Mouse (Mus musculus) liver, postnatal 0 days (tissue): Measurements from ENCODE around the gene Rnase2b. TPM values are rescaled to one million over a fixed set of nuclear protein-coding genes. Genes with fewer than 3 reads are reported as not detected.
"Not testable (repeated sequence)": the region's sequence is repeated elsewhere in the genome, so short reads cannot be mapped to it uniquely, and the experiment has no call there.

Experiments used
- ATAC-seq: fragments of 200-750 bp; cut with Nextera tagmentation; 2 replicates; pipeline ENCODE4 v1.8.0; 2017; ENCODE audit warnings: mild to moderate bottlenecking, moderate library complexity
- DNase-seq: peaks from one replicate; pipeline ENCODE4 v3.0.0-alpha.2; 2016
- H3K27ac ChIP-seq: fragments of 300-500 bp; sonication (generic); 2 replicates; pipeline ENCODE4 v1.5.1; 2014; ENCODE audit warnings: antibody characterized with exemption, moderate library complexity, mild to moderate bottlenecking, low read depth
- H3K27me3 ChIP-seq: fragments of 300-500 bp; sonication (generic); 2 replicates; pipeline ENCODE4 v1.6.1; 2014; ENCODE audit warnings: low read length, control low read depth, mixed read lengths; ENCODE audit not compliant: insufficient read depth
- H3K36me3 ChIP-seq: fragments of 300-500 bp; sonication (generic); replicated peaks from 2 replicates; pipeline ENCODE4 v1.6.1; 2014; ENCODE audit warnings: mild to moderate bottlenecking, control low read depth, low read length, moderate library complexity, mixed read lengths; ENCODE audit not compliant: insufficient read depth
- H3K4me1 ChIP-seq: fragments of 300-500 bp; sonication (generic); 2 replicates; pipeline ENCODE4 v1.6.1; 2014; ENCODE audit warnings: antibody characterized with exemption, mild to moderate bottlenecking, control low read depth; ENCODE audit not compliant: insufficient read depth
- H3K4me2 ChIP-seq: fragments of 300-500 bp; sonication (generic); 2 replicates; pipeline ENCODE4 v1.6.1; 2014; ENCODE audit warnings: low read depth, mild to moderate bottlenecking, low read length, moderate library complexity, mixed read lengths
- H3K4me3 ChIP-seq: fragments of 300-500 bp; sonication (generic); 2 replicates; pipeline ENCODE4 v1.5.1; 2014; ENCODE audit warnings: low read depth, low read length
- H3K9ac ChIP-seq: fragments of 300-500 bp; sonication (generic); replicated peaks from 2 replicates; pipeline ENCODE4 v1.6.1; 2014; ENCODE audit warnings: mild to moderate bottlenecking, moderate library complexity
- H3K9me3 ChIP-seq: fragments of 300-500 bp; sonication (generic); 2 replicates; pipeline ENCODE4 v1.6.1; 2016; ENCODE audit warnings: mild to moderate bottlenecking, control low read depth, low read length, mixed read lengths
- CTCF ChIP-seq: sonication (generic); IDR thresholded peaks from 2 replicates; pipeline ENCODE4 v1.5.1; 2016; ENCODE audit warnings: antibody characterized with exemption, low read depth
- EP300 ChIP-seq: IDR thresholded peaks from 2 replicates; pipeline ENCODE4 v1.6.1; 2016; ENCODE audit warnings: antibody characterized with exemption, low read depth, mild to moderate bottlenecking
- WGBS: fragments of 180-500 bp; shearing (Covaris S2); extraction: QIAGEN DNeasy Blood & Tissue Kit; methylation state at CpG from one replicate; pipeline ENCODE4 v1.1.7; 2014; ENCODE audit not compliant: insufficient replicate concordance; 5-methylcytosine and 5-hydroxymethylcytosine counted together
- polyA plus RNA-seq: library from polyadenylated mRNA; unstranded; fragments of >200 nt; fragmentation: Nextera tagmentation; extraction: Ambion mirVana; gene quantifications from 2 replicates; pipeline ENCODE4 v1.2.1, GENCODE M21; 2015

The Rnase2b gene
- polyA plus RNA-seq, 1 experiment from 2014 or later = not detected

GRCm38 (mm10) chr14:51149164-51149563 is 12.9 kb upstream of the Rnase2b start:
- WGBS = 49% methylated on average over 5 of the region's 5 CpGs
- no peaks in the 10 kb centered on the region for H3K27me3 ChIP-seq
- no peak for TF ChIP-seq EP300
- no peak for TF ChIP-seq CTCF
- H3K36me3 ChIP-seq = no peaks in the 10 kb centered on the region
- ATAC-seq (peak; percentile 35; the same call in 1 of the 2 replicates), DNase-seq (no peak)
- H3K4me1 ChIP-seq = peaks cover 36% of the 10 kb centered on the region
- no peak overlapping the region for H3K4me3 ChIP-seq
- H3K9me3 ChIP-seq = no peaks in the 10 kb centered on the region
- no peak overlapping the region for H3K9ac ChIP-seq
- H3K4me2 ChIP-seq = no peak overlapping the region
- no peak overlapping the region for H3K27ac ChIP-seq

- DNase-seq = no peak
- ATAC-seq = peak; percentile 66
- WGBS = 71% methylated on average over 3 of the region's 3 CpGs
- Histone ChIP-seq H3K27ac (no peak overlapping the region), H3K4me1 (peaks cover 32% of the 10 kb centered on the region), H3K4me2 (peak overlapping the region; percentile 7; the same call in 1 of the 2 replicates), H3K9me3 (no peaks in the 10 kb centered on the region), H3K36me3 (no peaks in the 10 kb centered on the region), H3K9ac (no peak overlapping the region), H3K27me3 (no peaks in the 10 kb centered on the region), H3K4me3 (no peak overlapping the region)
- TF ChIP-seq CTCF (no peak), EP300 (peak; percentile 72; the same call in 1 of the 2 replicates)
These were observed 11.7 kb upstream of the Rnase2b start for GRCm38 (mm10) chr14:51150206-51150831.

- ATAC-seq (0 out of 2 replicates have a peak, but pooled peaks have one; percentile 23), DNase-seq (no peak)
- no peak overlapping the region for H3K4me2 ChIP-seq
- H3K9me3 ChIP-seq = no peaks in the 10 kb centered on the region
- no peaks in the 10 kb centered on the region for H3K36me3 ChIP-seq
- no peak overlapping the region for H3K9ac ChIP-seq
- peaks cover 32% of the 10 kb centered on the region for H3K4me1 ChIP-seq
- no peaks in the 10 kb centered on the region for H3K27me3 ChIP-seq
- TF ChIP-seq CTCF (no peak), EP300 (peak; percentile 75)
- no peak overlapping the region for H3K27ac ChIP-seq
- 57% methylated on average over 5 of the region's 5 CpGs for WGBS
- no peak overlapping the region for H3K4me3 ChIP-seq
These were observed 9.7 kb upstream of the Rnase2b start for GRCm38 (mm10) chr14:51152249-51152870.

- H3K36me3 ChIP-seq = no peaks in the 10 kb centered on the region
- 77% methylated on average over 5 of the region's 5 CpGs for WGBS
- ATAC-seq (no peak), DNase-seq (no peak)
- H3K4me1 ChIP-seq = peaks cover 10% of the 10 kb centered on the region
- H3K9me3 ChIP-seq = no peaks in the 10 kb centered on the region
- H3K9ac ChIP-seq = no peak overlapping the region
- no peak overlapping the region for H3K27ac ChIP-seq
- H3K4me3 ChIP-seq = no peak overlapping the region
- no peak overlapping the region for H3K4me2 ChIP-seq
- TF ChIP-seq EP300 = no peak
- TF ChIP-seq CTCF = no peak
- no peaks in the 10 kb centered on the region for H3K27me3 ChIP-seq
These were observed 5.9 kb upstream of the Rnase2b start for GRCm38 (mm10) chr14:51156056-51156735.

- TF ChIP-seq EP300 = no peak
- no peak for TF ChIP-seq CTCF
- no peak for DNase-seq
- 50% methylated on average over 4 of the region's 4 CpGs for WGBS
- no peak overlapping the region for H3K4me3 ChIP-seq
- no peaks in the 10 kb centered on the region for H3K9me3 ChIP-seq
- no peak overlapping the region for H3K4me2 ChIP-seq
- no peak overlapping the region for H3K27ac ChIP-seq
- no peak overlapping the region for H3K9ac ChIP-seq
- no peak for ATAC-seq
- no peaks in the 10 kb centered on the region for H3K27me3 ChIP-seq
- peaks cover 10% of the 10 kb centered on the region for H3K4me1 ChIP-seq
- H3K36me3 ChIP-seq = no peaks in the 10 kb centered on the region
These were observed 5.4 kb upstream of the Rnase2b start for GRCm38 (mm10) chr14:51156736-51157068.

GRCm38 (mm10) chr14:51157072-51157471 is 5.0 kb upstream of the Rnase2b start:
- Histone ChIP-seq H3K4me3 (no peak overlapping the region), H3K4me1 (peaks cover 8% of the 10 kb centered on the region), H3K27me3 (no peaks in the 10 kb centered on the region), H3K9me3 (no peaks in the 10 kb centered on the region), H3K9ac (no peak overlapping the region), H3K27ac (no peak overlapping the region), H3K36me3 (no peaks in the 10 kb centered on the region), H3K4me2 (no peak overlapping the region)
- no peak for DNase-seq
- 80% methylated on average over 1 of the region's 1 CpGs for WGBS
- no peak for ATAC-seq
- TF ChIP-seq EP300 = no peak
- no peak for TF ChIP-seq CTCF

- 69% methylated on average over 6 of the region's 6 CpGs for WGBS
- H3K27ac ChIP-seq, H3K9ac ChIP-seq, H3K4me1 ChIP-seq, H3K27me3 ChIP-seq, DNase-seq, H3K36me3 ChIP-seq, ATAC-seq, H3K4me2 ChIP-seq, H3K4me3 ChIP-seq, H3K9me3 ChIP-seq: not testable (repeated sequence)
These were observed 1.3 kb downstream of the Rnase2b start for GRCm38 (mm10) chr14:51163323-51163722.
